Mouse (Mus musculus) thymus, adult 2 months (tissue): ENCODE data around the gene Defb19.

ENCODE experiments used
- CTCF ChIP-seq: fragments of 200-500 bp; IDR thresholded peaks from 2 replicates; pipeline ENCODE4 v1.5.1; 2012; ENCODE audit warnings: mild to moderate bottlenecking, control low read depth, low read length, moderate library complexity, borderline replicate concordance; ENCODE audit not compliant: control insufficient read depth, poor library complexity, insufficient read depth; ENCODE audit errors: extremely low read depth
- POLR2A ChIP-seq: fragments of 200-500 bp; IDR thresholded peaks from 2 replicates; pipeline ENCODE4 v1.6.1; 2012; ENCODE audit warnings: mild to moderate bottlenecking, low read length, control low read depth, moderate library complexity; ENCODE audit not compliant: control insufficient read depth, poor library complexity, insufficient read depth; ENCODE audit errors: extremely low read depth

GRCm38 (mm10) chr2:152625256-152625655 is 45.1 kb upstream of the Defb19 start:
- TF ChIP-seq CTCF (no peak), POLR2A (no peak)
